Mouse (Mus musculus) MEL-GATA-1-ER (cell line): ENCODE data around the gene Plaur.
"Not testable (repeated sequence)": the region's sequence is repeated elsewhere in the genome, so short reads cannot be mapped to it uniquely, and the experiment has no call there.

Source experiments
- DNase-seq: peaks from one replicate; pipeline ENCODE4 v3.0.0-alpha.2; 2012; ENCODE audit warnings: low read depth; ENCODE audit errors: extremely low read depth

Gene Plaur

GRCm38 (mm10) chr7:24506838-24507725, 44.8 kb downstream of the Plaur start, which contains the start of gene Zfp428:
Zfp428 (plus strand) TSS chr7:24507006.
- peak; percentile 62 for DNase-seq

GRCm38 (mm10) chr7:24507726-24508114, 45.4 kb downstream of the Plaur start:
- DNase-seq, result no peak

GRCm38 (mm10) chr7:24512355-24512754, 50.1 kb downstream of the Plaur start, which contains the start of gene AC161166.1:
AC161166.1 (minus strand) TSS chr7:24512455.
- DNase-seq, result no peak

GRCm38 (mm10) chr7:24516319-24516718, 54.0 kb downstream of the Plaur start:
- DNase-seq, result not testable (repeated sequence)

- no peak for DNase-seq
These were observed 54.8 kb downstream of the Plaur start for GRCm38 (mm10) chr7:24517077-24517476.

GRCm38 (mm10) chr7:24517654-24518053, 55.4 kb downstream of the Plaur start:
- no peak for DNase-seq

GRCm38 (mm10) chr7:24519130-24519529, 56.8 kb downstream of the Plaur start:
- DNase-seq, result no peak

GRCm38 (mm10) chr7:24520054-24520453, 57.8 kb downstream of the Plaur start:
- DNase-seq, result not testable (repeated sequence)

GRCm38 (mm10) chr7:24522805-24523204, 60.5 kb downstream of the Plaur start:
- no peak for DNase-seq

- DNase-seq, result no peak
These were observed 61.4 kb downstream of the Plaur start for GRCm38 (mm10) chr7:24523723-24524122.

- DNase-seq, result no peak
These were observed 62.7 kb downstream of the Plaur start for GRCm38 (mm10) chr7:24524978-24525377.
